Mouse (Mus musculus) left cerebral cortex, adult 11 months (tissue): ENCODE measurements around the gene Ankrd2.
"Not testable (repeated sequence)": the region's sequence is repeated elsewhere in the genome, so short reads cannot be mapped to it uniquely, and the experiment has no call there.

Experiments used
- DNase-seq: peaks from one replicate; pipeline ENCODE4 v3.0.0; 2022; ENCODE audit warnings: low spot score

Gene Ankrd2

DNA sequence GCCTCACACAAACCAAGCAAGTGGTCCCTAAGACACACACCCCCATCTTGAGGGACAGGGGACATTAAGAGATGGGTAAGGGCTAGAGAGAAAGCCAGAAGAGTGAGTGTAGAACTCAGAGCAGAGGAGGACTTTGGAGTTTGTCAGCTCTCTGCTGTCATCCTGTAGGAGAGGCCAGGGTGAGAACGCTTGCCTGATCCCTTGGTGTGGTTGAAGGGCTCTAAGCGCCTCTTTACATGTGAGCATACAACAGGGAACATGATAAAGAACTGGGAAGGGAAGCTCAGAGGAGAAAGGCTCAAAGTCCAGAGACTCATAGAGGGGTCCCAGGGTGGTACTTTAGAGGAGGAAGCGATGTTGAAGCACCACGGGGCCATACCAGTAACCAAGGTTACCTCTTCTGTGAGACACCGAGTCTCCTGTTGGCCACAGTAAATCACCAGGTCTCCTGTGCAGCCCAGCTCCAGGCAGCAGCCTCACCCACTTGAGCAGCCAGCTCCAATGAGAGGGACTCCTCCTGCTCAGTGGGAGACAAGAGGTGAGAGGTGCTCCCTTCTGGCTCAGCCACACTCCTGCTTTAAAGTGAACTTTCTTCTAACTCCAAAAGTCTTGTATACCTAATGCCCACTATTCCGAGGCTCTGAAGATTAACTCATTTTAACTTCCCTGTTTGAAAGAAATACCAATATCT is 21.1 kb downstream of the Ankrd2 start:
- no peak for DNase-seq

DNA sequence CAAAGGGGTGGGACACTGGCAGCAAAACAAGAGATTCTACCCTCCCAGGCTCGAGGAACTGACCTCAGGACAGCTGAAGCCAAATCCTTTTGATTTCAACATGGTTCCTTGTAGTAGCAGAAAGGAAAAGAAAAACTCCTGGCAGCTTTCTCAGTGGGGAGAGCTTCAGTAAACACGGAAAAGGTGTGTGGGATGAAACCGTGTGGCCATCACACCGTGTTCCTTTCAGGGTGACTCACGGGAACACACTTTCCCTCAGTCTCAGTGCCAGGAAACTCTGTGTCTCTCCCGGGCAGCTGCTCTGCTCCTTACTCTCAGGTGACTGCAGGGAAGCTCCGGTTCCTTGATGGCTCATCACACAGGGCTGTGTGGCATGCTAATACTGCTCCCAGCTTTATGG is 22.6 kb downstream of the Ankrd2 start:
- DNase-seq = no peak

DNA sequence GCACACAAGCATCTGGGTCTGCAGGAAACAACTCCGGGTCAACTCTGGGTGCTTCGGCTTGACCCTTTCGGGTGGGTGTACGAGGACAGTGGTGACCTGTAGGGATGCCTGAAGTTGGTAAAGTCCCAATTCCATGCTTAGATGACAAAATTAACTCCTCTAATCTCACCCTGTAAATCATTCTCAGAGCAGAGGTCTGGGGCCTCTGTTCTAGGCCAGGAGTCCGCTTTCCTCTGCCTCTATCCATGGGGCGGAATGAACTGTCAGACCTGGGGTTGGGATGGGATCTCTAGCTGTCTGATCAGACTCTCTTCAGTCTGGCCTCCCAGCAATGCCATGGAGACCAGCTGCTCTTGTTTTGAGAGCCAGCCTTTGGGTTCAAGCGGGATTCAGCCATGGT is 25.6 kb downstream of the Ankrd2 start:
- DNase-seq = no peak

DNA sequence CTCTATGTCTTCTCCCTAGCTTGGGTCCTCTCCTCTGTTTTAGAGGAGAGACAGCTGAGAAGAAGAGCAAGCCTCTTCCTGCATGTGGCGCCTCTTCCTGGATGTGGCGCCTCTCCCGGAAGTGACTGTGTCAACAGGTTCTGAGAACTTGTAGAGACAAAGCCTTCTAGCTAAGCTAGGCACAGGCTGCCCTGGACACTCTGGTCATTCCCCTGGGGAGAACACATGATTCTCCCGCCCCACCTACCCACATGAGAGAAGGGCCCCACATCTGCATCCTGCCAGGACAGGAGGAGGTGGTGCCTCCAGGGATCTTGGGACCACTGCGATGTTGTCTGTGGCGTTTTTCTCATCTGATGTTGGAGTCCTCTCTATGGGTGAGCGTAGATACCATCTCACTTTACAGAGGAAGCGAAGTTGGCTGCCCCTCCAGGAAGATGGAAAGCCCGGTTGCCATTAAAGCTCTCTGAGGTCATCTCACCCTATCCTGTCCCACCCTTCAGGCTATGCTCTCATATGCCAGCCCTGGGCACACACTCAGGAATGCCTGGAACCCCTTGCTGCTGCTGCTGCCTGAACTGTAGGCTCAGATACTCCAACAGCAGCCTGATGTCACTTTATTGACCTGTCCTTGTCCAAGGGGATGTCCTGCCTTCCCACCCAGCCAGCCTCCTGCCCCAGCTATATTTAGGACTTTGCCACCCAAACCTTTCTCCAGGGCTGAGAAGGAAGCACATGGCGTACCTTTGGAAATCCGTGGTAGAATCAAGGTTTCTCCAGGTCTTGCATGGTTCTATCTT is 32.8 kb downstream of the Ankrd2 start:
- DNase-seq = no peak

DNA sequence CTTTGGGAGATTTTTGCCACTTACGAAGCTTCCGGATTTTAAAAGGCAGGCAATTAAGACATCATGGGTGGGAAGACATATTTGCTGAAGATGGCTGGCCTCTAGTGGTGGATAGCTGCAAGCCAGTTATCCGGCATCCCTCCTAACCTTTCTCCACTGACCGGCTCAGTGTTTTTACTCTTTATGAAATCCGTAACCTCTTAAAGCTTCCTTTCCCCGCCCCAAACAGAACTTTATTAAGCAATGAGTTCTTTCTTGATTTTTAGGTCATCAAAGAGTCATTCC is 33.4 kb downstream of the Ankrd2 start:
- DNase-seq = no peak

DNA sequence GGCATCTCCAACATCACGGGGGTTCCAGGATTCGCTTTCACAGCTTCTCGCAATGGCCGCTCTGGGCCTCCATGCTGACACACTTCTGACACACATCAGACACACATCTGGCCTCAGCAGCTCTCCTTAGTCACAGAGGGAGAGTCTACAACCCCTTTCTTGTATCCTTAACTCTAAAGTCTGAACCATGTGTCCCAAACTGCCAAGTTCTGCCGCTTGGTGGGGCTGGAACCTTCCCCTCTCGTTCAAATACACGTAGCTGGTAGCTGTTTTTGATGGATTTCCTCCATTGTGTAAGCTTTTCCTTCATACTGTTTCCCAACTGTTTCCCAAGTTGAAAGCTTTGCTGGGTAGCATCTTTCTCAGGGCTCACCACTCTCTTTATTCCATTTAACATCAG is 35.4 kb downstream of the Ankrd2 start:
- no peak for DNase-seq

DNA sequence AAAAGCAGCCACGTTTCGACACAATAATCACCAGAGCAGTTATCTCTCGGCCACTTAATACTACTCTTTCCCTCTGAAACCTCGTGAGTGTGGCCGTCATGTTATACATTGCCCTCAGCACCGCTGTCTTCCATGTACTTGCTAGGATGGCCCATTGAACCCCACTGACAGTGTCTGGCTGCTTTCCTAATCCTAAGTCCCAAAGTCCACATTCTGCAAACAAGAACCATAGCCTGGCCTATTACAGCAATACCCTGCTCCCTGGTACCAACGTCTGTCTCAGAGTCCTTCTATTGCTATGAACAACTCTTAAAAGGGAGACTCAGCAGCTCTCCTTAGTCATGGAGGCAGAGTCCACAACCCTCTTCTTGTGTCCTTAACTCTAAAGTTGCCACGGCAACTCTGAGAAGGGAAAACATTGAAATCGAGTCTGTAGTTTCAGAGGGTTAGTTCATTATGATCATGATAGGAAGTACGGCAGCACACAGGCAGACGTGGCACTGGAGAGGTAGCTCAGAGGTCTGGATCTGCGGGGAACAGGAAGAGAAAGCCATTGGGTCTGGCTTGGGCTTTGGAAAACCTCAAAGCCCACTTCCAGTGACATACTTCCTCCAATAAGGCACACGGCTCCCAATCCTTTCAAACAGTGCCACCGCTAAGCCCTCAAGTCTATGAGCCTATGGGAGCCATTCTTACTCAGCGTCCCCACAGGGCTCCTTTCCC is 36.2 kb downstream of the Ankrd2 start:
- no peak for DNase-seq

DNA sequence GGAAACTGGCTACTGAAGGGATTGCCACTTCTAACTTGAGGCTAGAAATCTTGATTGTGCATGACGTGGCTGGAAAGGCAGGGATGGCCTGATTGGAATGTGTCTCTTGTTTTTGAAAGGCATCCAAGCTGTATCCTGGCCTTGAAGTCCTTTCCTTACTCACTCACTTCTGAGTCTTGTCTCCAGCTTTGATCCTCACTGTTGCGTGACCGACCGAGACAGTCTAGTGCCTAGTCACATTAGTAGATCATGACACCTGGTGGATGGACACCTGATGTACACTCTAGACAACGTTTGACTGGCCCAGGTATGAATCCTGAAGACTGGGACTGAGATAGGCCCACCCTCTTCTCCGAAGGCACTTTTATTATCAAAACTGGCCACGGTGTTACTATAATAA is 37.0 kb downstream of the Ankrd2 start:
- DNase-seq = no peak

DNA sequence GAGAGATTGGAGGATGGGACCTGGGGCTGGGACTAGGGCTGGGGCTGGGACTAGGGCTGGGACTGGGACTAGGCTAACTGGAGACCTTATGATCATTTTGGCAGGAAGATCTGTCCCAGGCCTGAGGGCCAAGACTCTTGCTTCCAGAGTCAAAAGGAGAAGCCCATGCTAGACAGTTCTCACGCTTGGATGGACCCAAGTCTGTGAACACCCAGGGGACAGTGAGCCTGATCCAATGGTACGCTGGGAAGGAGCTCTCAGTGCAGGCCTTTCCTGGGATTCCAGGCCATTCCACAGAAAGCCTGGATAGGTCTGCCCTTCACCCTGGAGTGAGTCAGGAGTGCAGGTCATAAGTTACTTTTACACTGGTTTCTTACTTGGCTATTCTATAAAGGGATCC is 39.3 kb downstream of the Ankrd2 start:
- no peak for DNase-seq

DNA sequence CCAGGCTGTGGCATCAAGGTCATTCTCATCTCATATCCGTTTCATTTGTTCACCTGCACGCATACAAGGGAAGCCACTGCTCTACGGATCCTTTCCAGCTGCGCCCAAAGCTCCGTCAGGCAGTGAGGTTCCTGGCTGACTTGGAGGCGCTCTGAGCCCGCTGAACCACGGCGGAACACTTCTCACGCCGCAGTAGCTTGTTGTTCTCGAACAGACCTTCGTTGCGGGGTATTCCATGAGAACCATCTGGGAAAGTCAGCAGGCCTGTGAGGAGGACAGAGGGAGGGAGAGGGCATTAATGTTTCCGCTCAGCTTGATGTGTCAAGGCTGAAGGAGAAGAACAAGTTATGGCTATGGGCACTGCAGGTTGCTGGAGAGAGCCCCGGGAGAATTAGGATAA is 40.2 kb downstream of the Ankrd2 start:
- DNase-seq = no peak

DNA sequence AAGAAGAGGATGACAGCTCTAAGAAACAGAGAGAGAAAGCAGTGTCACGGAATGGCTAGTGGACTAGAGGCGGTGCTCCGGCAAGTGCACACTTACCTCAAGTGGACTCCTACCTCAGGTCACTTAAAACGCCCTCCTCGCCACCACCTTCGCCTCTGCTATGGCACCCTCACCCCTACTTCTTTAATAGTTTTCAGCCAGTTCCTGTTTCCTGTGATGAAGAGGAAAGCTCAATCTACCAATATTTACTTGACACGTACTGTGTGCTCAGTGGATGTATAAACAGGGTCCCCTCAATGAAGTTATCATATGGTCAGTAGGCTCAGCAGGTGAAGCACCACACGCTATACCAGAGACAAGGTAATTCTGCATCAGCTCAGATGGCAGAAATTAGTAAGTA is 42.8 kb downstream of the Ankrd2 start:
- no peak for DNase-seq

DNA sequence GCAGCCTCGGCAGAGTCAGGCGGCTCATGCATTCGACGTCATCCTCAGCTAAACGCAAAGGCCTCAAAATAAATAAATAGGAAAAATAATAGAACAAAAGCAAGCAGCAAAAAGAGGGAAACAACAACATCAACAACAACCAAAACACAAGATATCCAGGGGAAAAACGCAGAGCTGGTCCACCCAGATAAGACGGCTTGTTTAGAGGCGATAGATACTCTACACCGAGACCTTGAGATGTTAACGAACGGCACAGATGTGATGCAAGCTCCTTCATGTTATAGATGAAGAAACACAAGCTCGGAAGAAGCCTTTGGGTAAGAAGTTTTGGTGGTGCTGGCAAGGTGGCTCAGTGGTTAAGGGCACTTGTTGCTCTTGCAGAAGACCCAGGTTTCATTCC is 43.2 kb downstream of the Ankrd2 start:
- DNase-seq = no peak

DNA sequence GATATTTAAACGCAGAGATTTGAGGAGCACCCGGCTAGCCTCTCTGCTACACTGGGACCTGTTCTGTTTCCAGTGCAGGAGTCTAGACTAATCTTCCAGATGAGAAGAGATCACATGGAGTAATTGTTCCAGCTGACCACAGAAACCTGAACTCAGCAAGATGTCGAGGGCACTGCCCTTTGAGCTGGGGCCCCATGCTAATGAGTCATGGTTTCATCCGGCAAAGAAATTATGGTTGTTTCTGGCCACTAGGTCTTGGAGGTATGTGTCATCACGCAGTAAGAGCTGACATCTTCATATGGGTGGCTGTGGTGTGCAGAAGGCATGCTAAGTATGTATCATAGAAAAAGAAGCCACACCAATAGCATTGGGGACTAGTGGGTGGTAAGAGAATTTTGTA is 44.1 kb downstream of the Ankrd2 start:
- no peak for DNase-seq

DNA sequence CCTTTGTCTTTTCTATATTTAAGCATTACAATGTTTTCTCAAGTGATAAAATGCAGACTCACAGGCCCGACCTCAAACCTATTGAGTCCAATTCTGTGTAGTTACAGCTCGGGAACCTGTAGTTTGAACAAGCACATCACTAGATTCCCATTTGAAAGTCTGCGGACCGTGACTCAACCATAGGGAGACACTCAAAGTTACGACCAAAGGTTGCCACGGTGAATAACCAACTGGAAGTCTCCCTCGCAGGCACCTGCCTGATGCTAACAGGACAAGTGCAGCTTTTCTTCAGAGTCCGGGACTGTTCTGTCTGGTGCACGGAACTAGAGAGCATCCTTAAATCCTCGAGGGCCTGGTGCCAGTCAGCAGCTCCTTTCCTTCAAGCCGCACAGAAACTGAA is 44.7 kb downstream of the Ankrd2 start:
- no peak for DNase-seq

DNA sequence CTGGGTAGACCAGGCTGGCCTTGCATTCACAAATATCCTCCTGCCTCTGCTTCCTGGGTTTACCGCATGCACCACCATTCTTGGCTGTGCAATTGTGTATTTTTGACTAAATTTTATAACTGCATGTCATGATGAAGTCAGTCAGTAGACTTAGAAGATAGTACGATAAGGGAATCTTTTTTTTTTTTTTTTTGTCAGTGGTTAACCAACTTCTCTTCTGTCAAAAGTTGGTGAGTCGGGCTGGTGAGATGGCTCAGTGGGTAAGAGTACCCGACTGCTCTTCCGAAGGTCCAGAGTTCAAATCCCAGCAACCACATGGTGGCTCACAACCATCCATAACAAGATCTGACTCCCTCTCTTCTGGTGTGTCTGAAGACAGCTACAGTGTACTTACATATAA is 45.8 kb downstream of the Ankrd2 start:
- not testable (repeated sequence) for DNase-seq

DNA sequence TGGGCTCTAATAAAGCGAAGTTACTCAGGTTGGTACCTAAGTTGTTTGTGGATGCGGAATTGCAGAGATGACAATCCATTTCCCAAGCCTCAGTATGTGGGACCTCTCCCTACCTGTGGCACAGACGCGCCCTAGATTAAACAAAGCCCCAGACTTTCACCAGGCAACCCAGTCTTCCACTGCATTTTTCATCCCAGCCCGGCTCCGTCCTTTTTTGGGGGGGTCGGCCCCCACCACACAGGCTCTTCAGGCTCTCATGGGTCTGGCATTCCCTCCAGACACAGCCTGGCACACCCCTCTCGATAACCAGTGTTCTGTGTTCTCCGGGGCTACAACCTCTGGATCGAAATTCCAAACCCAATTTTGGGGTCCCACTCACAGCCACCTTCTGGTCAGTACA is 49.9 kb downstream of the Ankrd2 start:
- no peak for DNase-seq

DNA sequence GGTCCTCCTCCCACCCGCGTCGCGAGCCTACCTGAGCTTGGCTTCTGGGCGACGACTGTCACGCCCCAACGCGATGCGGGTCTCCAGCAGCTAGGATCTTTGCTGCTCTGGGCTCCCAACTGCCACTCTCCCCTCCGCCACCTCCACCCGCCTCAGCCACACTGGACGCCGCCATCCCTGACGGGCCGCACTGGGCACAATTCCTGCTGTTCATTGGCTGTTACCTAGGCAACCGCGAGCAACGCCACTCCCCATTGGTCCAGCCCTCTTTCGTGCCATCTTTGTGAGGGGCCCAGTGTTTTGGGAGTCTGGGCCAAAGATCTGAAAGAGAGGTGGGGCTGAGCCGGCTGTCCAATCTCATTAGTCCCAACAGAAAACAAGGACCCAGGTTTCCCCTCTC is 50.4 kb downstream of the Ankrd2 start, which contains the start of gene Morn4:
Morn4 (minus strand) TSS at position 192 of the 400 bp plus-strand sequence.
- peak; percentile 90 for DNase-seq

DNA sequence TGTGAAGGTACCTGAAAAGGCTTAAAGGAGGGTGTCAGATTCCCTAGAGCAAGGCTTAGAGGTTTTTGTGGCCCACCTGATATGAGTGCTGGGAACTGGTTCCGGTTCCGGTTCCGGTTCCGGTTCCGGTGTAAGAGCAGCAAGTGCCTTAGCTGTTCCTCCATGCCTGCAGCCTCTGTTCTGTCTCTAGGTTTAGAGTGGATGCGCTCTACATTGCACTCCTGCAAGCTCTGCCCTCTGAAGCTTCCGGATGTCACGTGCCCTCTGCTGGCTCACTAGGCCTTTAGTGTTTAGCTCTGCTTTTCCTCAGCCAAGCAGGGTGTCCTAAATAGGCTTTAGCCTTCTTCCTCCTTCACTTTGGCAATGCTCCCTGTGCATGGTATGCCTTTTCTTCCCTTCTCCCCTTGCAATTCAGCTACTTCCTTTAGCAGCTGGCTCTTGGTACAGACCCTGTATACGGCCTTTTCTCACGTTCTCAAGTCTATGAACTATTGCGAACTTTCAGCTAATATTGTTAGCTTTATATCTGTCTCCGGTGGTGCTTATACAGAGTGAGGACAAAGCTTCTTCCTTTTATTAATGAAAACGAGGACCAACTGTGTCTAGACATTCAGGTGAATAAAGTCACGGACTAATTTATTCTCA is 53.4 kb downstream of the Ankrd2 start:
- DNase-seq = peak; percentile 37

DNA sequence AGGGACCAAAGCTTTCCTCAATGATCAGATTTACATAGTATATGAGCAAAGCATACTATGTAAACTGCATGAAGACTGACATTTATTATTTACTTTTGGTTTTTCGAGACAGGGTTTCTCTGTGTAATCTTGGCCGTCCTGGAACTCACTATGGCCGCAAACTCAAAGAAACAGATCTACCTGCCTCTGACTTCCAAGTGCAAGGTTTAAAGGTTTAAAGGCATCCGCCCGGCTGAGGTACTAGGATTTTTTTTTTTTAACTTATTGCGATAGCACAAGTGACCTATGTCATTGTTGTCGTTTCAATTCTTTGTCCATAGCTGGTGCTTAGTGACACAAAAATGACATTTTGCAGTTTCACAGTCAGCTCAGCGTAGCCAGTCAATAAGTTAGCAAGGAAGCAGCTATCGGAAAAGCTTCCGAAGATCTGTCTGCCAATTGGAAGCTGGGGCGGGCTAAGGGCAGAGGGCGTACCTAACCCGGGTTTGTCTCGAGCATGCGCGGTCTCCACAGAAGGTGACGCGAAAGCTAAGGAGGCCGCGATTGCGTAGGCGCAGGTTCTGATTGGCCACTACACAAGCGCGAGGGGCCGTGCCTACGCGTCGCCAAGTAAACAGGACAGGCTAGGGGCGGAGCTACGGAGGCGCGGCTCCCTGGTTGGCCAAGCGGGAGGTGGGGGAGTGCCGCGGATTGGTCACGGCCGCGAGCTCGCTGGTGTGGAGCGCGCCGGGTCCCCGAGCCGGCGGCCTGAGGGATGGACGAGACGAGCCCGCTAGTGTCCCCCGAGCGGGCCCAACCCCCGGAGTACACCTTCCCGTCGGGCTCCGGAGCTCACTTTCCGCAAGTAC is 54.2 kb downstream of the Ankrd2 start, which contains the start of gene Pi4k2a:
Pi4k2a (plus strand) TSS at position 723 of the 848 bp plus-strand sequence.
- peak; percentile 100 for DNase-seq

DNA sequence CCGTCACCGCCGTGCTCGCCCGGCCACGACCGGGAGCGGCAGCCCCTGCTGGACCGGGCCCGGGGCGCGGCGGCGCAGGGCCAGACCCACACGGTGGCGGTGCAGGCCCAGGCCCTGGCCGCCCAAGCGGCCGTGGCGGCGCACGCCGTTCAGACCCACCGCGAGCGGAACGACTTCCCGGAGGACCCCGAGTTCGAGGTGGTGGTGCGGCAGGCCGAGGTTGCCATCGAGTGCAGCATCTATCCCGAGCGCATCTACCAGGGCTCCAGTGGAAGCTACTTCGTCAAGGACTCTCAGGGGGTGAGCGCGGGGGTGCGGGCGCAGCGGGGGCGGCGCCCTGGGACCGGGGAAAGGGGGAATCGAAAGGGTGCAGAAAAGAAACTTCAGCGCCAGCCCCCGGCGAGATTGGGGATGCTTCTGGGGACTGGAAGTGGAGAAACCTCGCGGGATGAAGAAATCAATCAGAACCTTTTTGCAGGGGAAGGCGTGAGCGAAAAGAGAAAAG is 54.9 kb downstream of the Ankrd2 start:
- no peak for DNase-seq
